Mouse (Mus musculus): ENCODE measurements around the gene Itsn2. TPM values are rescaled to one million over a fixed set of nuclear protein-coding genes. Genes with fewer than 3 reads are reported as not detected.

Gene Itsn2
- total and polyA plus RNA-seq, 3 experiments: 27.9 to 48.1 (median 44.4) TPM

DNA sequence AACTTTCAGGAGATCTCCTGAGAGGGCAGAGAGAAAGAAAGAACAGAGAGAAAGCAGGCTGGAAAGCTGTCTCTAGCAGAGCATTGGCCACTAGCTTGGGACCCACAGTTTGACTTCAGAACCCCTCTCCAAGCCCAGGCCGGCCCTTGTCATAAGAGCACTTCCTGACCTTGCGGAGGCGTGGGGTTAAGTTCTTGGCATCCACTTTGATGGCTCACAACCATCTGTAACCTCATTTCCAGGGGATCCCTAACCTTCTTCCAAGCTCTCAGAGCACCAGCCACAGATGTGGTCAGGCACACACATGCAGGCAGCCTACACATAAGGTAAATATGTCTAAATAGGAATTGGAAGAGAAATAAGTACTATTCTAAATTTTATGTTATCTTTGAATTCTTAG lies 35.0 kb upstream of the Itsn2 start:
- no peak for DNase-seq (ENCODE audit: extremely low read depth)
- dilution Hi-C loops (cut with MboI; ENCODE audit: extremely low pct_ligation_motif_present, extremely low pct_unique_long_range_greater_than_20kb, low sequenced_read_pairs): no loop called here
- H3K9ac ChIP-seq (ENCODE audit: insufficient read depth, low read depth): no peak overlapping the region
- in situ Hi-C loops (cut with MboI; ENCODE audit: low pct_ligation_motif_present, low pct_unique_long_range_greater_than_20kb, low sequenced_read_pairs): no loop called here
- no peak for TF ChIP-seq BHLHE40 (IDR thresholded peaks at IDR 0.05; ENCODE audit: low read depth, low read length)
- no peak for TF ChIP-seq JUN (IDR thresholded peaks at IDR 0.05; ENCODE audit: insufficient read depth, low read depth, low read length)
- no peak for TF ChIP-seq MAX (IDR thresholded peaks at IDR 0.05; ENCODE audit: low read length)
- TF ChIP-seq ZNF384 (IDR thresholded peaks at IDR 0.05; ENCODE audit: low read depth, low read length): no peak
- no peak for TF ChIP-seq ZC3H11A (IDR thresholded peaks at IDR 0.05; ENCODE audit: low read depth, low read length)
- TF ChIP-seq CHD2 (IDR thresholded peaks at IDR 0.05; ENCODE audit: low read length): no peak
- no peak for TF ChIP-seq EP300 (IDR thresholded peaks at IDR 0.05; ENCODE audit: low read length)
- no peak for TF ChIP-seq PAX5 (IDR thresholded peaks at IDR 0.05; ENCODE audit: low read length)
- no peak for TF ChIP-seq POLR2AphosphoS2 (IDR thresholded peaks at IDR 0.05; ENCODE audit: low read depth, low read length)
- no peak for TF ChIP-seq GABPA (IDR thresholded peaks at IDR 0.05; ENCODE audit: insufficient replicate concordance, low read depth, low read length)
- H3K4me1 ChIP-seq (ENCODE audit: control insufficient read depth in 1 of 2, insufficient read depth in 2 of 2): peaks cover 0 to 3% of the 10 kb centered on the region in 2 experiments; a peak in 1 of 4 replicates
- no peaks in the 10 kb centered on the region for H3K36me3 ChIP-seq (replicated peaks in 1 of 2; ENCODE audit: control insufficient read depth in 1 of 2, insufficient read depth in 1 of 2, low read length in 1 of 2)
- H3K27me3 ChIP-seq (replicated peaks): no peaks in the 10 kb centered on the region
- no peaks in the 10 kb centered on the region for H3K79me2 ChIP-seq (replicated peaks; ENCODE audit: control insufficient read depth, extremely low read depth, insufficient read depth, poor library complexity, severe bottlenecking)
- no peak overlapping the region for H3K27ac ChIP-seq (ENCODE audit: insufficient read depth, low read depth)
- no peak overlapping the region for H3K4me2 ChIP-seq (ENCODE audit: insufficient read depth, low read depth, poor library complexity, severe bottlenecking)
- peaks cover 3% of the 10 kb centered on the region for H3K9me3 ChIP-seq (replicated peaks; ENCODE audit: low read length)
- no peak overlapping the region for H3K4me3 ChIP-seq (replicated peaks in 1 of 3; ENCODE audit: low read depth in 2 of 3, low read length in 2 of 3, poor library complexity in 1 of 3)

DNA sequence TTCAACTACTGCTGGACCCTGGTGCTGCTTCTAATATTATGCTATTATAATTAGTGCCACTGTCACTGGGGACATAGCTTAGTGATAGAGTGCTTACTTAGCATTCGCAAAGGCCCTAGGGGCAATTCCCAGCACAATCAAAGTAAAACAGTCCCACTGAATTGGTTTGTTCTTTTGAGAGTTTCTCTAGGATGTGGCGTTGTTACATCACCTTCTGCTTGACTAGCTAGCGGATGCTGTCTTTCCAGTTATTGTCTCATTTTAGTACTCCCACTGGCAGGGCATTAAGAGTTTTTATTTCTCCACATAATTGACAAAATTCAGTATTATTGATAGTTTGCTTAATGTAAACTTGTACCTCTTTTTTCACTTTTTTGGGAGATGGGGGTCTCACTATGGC lies 34.4 kb upstream of the Itsn2 start:
- no peak overlapping the region for H3K9ac ChIP-seq (ENCODE audit: insufficient read depth, low read depth)
- in situ Hi-C loops (cut with MboI; ENCODE audit: low pct_ligation_motif_present, low pct_unique_long_range_greater_than_20kb, low sequenced_read_pairs) (no loop called here), dilution Hi-C loops (cut with MboI; ENCODE audit: extremely low pct_ligation_motif_present, extremely low pct_unique_long_range_greater_than_20kb, low sequenced_read_pairs) (no loop called here)
- no peaks in the 10 kb centered on the region for H3K36me3 ChIP-seq (replicated peaks in 1 of 2; ENCODE audit: control insufficient read depth in 1 of 2, insufficient read depth in 1 of 2, low read length in 1 of 2)
- peaks cover 0 to 3% of the 10 kb centered on the region in 2 experiments; a peak in 1 of 4 replicates for H3K4me1 ChIP-seq (ENCODE audit: control insufficient read depth in 1 of 2, insufficient read depth in 2 of 2)
- no peaks in the 10 kb centered on the region for H3K79me2 ChIP-seq (replicated peaks; ENCODE audit: control insufficient read depth, extremely low read depth, insufficient read depth, poor library complexity, severe bottlenecking)
- no peak overlapping the region for H3K4me3 ChIP-seq (replicated peaks in 1 of 3; ENCODE audit: low read depth in 2 of 3, low read length in 2 of 3, poor library complexity in 1 of 3)
- H3K9me3 ChIP-seq (replicated peaks; ENCODE audit: low read length): peaks cover 3% of the 10 kb centered on the region
- TF ChIP-seq ZC3H11A (IDR thresholded peaks at IDR 0.05; ENCODE audit: low read depth, low read length) (no peak), ELF1 (IDR thresholded peaks at IDR 0.05; ENCODE audit: low read depth, low read length) (no peak), CHD1 (IDR thresholded peaks at IDR 0.05; ENCODE audit: low read depth, low read length) (no peak), PAX5 (IDR thresholded peaks at IDR 0.05; ENCODE audit: low read length) (no peak), USF2 (conservative IDR thresholded peaks at IDR 0.05; ENCODE audit: low read depth, low read length) (no peak)
- no peak for DNase-seq (ENCODE audit: extremely low read depth)
- H3K27me3 ChIP-seq (replicated peaks): no peaks in the 10 kb centered on the region
- H3K4me2 ChIP-seq (ENCODE audit: insufficient read depth, low read depth, poor library complexity, severe bottlenecking): no peak overlapping the region
- H3K27ac ChIP-seq (ENCODE audit: insufficient read depth, low read depth): no peak overlapping the region
